Mouse (Mus musculus): ENCODE data around the gene Spock1. TPM values are rescaled to one million over a fixed set of nuclear protein-coding genes. Genes with fewer than 3 reads are reported as not detected.

The Spock1 gene
- polyA plus RNA-seq, 1 experiment from 2014 or later, result 0.93 TPM

- Histone ChIP-seq H3K4me1 (peaks cover 12% of the 10 kb centered on the region), H3K27me3 (ENCODE audit: low read depth, poor library complexity, severe bottlenecking) (peaks cover 52% of the 10 kb centered on the region), H3K27ac (peak overlapping the region; percentile 50; the same call in 1 of the 2 replicates), H3K4me3 (peak overlapping the region; percentile 53), H3K9me3 (replicated peaks) (no peaks in the 10 kb centered on the region), H3K36me3 (no peaks in the 10 kb centered on the region)
- no peak for DNase-seq (ENCODE audit: low spot score)
- WGBS, result 4% methylated on average over 60 of the region's 60 CpGs
Observed at GRCm38 (mm10) chr13:57907428-57908265, 485 bp downstream of the Spock1 start.

GRCm38 (mm10) chr13:57894597-57894996, 13.5 kb downstream of the Spock1 start:
- H3K4me3 ChIP-seq, result no peak overlapping the region; the same call in 1 of the 2 replicates
- peaks cover 5% of the 10 kb centered on the region; the same call in 1 of the 2 replicates for H3K27me3 ChIP-seq (ENCODE audit: low read depth, poor library complexity, severe bottlenecking)
- 21% methylated on average over 8 of the region's 8 CpGs for WGBS
- H3K27ac ChIP-seq, result peak overlapping the region; percentile 75
- DNase-seq (ENCODE audit: low spot score), result peak; percentile 72
- no peaks in the 10 kb centered on the region for H3K36me3 ChIP-seq
- no peaks in the 10 kb centered on the region for H3K9me3 ChIP-seq (replicated peaks)
- peaks cover 28% of the 10 kb centered on the region for H3K4me1 ChIP-seq

- H3K4me1 ChIP-seq, result peaks cover 29% of the 10 kb centered on the region
- H3K36me3 ChIP-seq, result no peaks in the 10 kb centered on the region
- no peak for DNase-seq (ENCODE audit: low spot score)
- 77% methylated on average over 9 of the region's 9 CpGs for WGBS
- H3K4me3 ChIP-seq, result no peak overlapping the region
- H3K27me3 ChIP-seq (ENCODE audit: low read depth, poor library complexity, severe bottlenecking), result peaks cover 5% of the 10 kb centered on the region; the same call in 1 of the 2 replicates
- no peak overlapping the region for H3K27ac ChIP-seq
- no peaks in the 10 kb centered on the region for H3K9me3 ChIP-seq (replicated peaks)
Observed at GRCm38 (mm10) chr13:57889708-57890107, 18.4 kb downstream of the Spock1 start.

GRCm38 (mm10) chr13:57889050-57889449, 19.1 kb downstream of the Spock1 start:
- no peak for DNase-seq (ENCODE audit: low spot score)
- WGBS, result 4% methylated on average over 5 of the region's 6 CpGs
- Histone ChIP-seq H3K27ac (no peak overlapping the region), H3K9me3 (replicated peaks) (no peaks in the 10 kb centered on the region), H3K36me3 (no peaks in the 10 kb centered on the region), H3K27me3 (ENCODE audit: low read depth, poor library complexity, severe bottlenecking) (peaks cover 5% of the 10 kb centered on the region; the same call in 1 of the 2 replicates), H3K4me1 (peaks cover 22% of the 10 kb centered on the region), H3K4me3 (no peak overlapping the region)

GRCm38 (mm10) chr13:57879817-57880216, 28.3 kb downstream of the Spock1 start:
- Histone ChIP-seq H3K36me3 (no peaks in the 10 kb centered on the region), H3K27ac (no peak overlapping the region), H3K27me3 (ENCODE audit: low read depth, poor library complexity, severe bottlenecking) (no peaks in the 10 kb centered on the region; the same call in 1 of the 2 replicates), H3K9me3 (replicated peaks) (no peaks in the 10 kb centered on the region), H3K4me1 (peaks cover 11% of the 10 kb centered on the region), H3K4me3 (no peak overlapping the region)
- DNase-seq (ENCODE audit: low spot score), result no peak
- WGBS, result 61% methylated on average over 4 of the region's 4 CpGs

GRCm38 (mm10) chr13:57878797-57879196, 29.3 kb downstream of the Spock1 start:
- Histone ChIP-seq H3K9me3 (replicated peaks) (no peaks in the 10 kb centered on the region), H3K4me1 (peaks cover 11% of the 10 kb centered on the region), H3K27ac (no peak overlapping the region), H3K4me3 (no peak overlapping the region), H3K27me3 (ENCODE audit: low read depth, poor library complexity, severe bottlenecking) (no peaks in the 10 kb centered on the region; the same call in 1 of the 2 replicates), H3K36me3 (no peaks in the 10 kb centered on the region)
- WGBS, result 91% methylated on average over 11 of the region's 11 CpGs
- DNase-seq (ENCODE audit: low spot score), result no peak

- Histone ChIP-seq H3K9me3 (replicated peaks) (no peaks in the 10 kb centered on the region), H3K4me3 (no peak overlapping the region), H3K27me3 (ENCODE audit: low read depth, poor library complexity, severe bottlenecking) (no peaks in the 10 kb centered on the region; the same call in 1 of the 2 replicates), H3K4me1 (peaks cover 11% of the 10 kb centered on the region), H3K27ac (no peak overlapping the region), H3K36me3 (no peaks in the 10 kb centered on the region)
- 67% methylated on average over 10 of the region's 10 CpGs for WGBS
- DNase-seq (ENCODE audit: low spot score), result no peak
Observed at GRCm38 (mm10) chr13:57877782-57878181, 30.4 kb downstream of the Spock1 start.

GRCm38 (mm10) chr13:57876966-57877365, 31.2 kb downstream of the Spock1 start:
- Histone ChIP-seq H3K4me1 (peaks cover 5% of the 10 kb centered on the region), H3K36me3 (no peaks in the 10 kb centered on the region), H3K4me3 (no peak overlapping the region), H3K27me3 (ENCODE audit: low read depth, poor library complexity, severe bottlenecking) (no peaks in the 10 kb centered on the region), H3K27ac (no peak overlapping the region), H3K9me3 (replicated peaks) (no peaks in the 10 kb centered on the region)
- DNase-seq (ENCODE audit: low spot score), result no peak
- WGBS, result 92% methylated on average over 5 of the region's 5 CpGs

- Histone ChIP-seq H3K4me3 (no peak overlapping the region), H3K9me3 (replicated peaks) (no peaks in the 10 kb centered on the region), H3K4me1 (no peaks in the 10 kb centered on the region), H3K27ac (no peak overlapping the region), H3K36me3 (no peaks in the 10 kb centered on the region), H3K27me3 (ENCODE audit: low read depth, poor library complexity, severe bottlenecking) (no peaks in the 10 kb centered on the region)
- DNase-seq (ENCODE audit: low spot score), result no peak
- WGBS, result 91% methylated on average over 4 of the region's 4 CpGs
Observed at GRCm38 (mm10) chr13:57870058-57870457, 38.1 kb downstream of the Spock1 start.

- WGBS, result 57% methylated on average over 7 of the region's 7 CpGs
- Histone ChIP-seq H3K27ac (no peak overlapping the region), H3K4me3 (no peak overlapping the region), H3K36me3 (no peaks in the 10 kb centered on the region), H3K4me1 (peaks cover 5% of the 10 kb centered on the region; the same call in 1 of the 2 replicates), H3K27me3 (ENCODE audit: low read depth, poor library complexity, severe bottlenecking) (no peaks in the 10 kb centered on the region), H3K9me3 (replicated peaks) (no peaks in the 10 kb centered on the region)
- peak; percentile 76 for DNase-seq (ENCODE audit: low spot score)
Observed at GRCm38 (mm10) chr13:57867586-57867985, 40.5 kb downstream of the Spock1 start.

GRCm38 (mm10) chr13:57865029-57865428, 43.1 kb downstream of the Spock1 start:
- 87% methylated on average over 4 of the region's 4 CpGs for WGBS

GRCm38 (mm10) chr13:57858491-57858890, 49.6 kb downstream of the Spock1 start:
- Histone ChIP-seq H3K9me3 (replicated peaks) (no peaks in the 10 kb centered on the region), H3K4me1 (peaks cover 7% of the 10 kb centered on the region), H3K36me3 (no peaks in the 10 kb centered on the region), H3K27ac (no peak overlapping the region), H3K27me3 (ENCODE audit: low read depth, poor library complexity, severe bottlenecking) (no peaks in the 10 kb centered on the region), H3K4me3 (no peak overlapping the region)
- no peak for DNase-seq (ENCODE audit: low spot score)
- WGBS, result 70% methylated on average over 9 of the region's 9 CpGs

More at GRCm38 (mm10) chr13:57865029-57865428, 43.1 kb downstream of the Spock1 start:
- no peak overlapping the region for H3K4me3 ChIP-seq
- H3K27me3 ChIP-seq (ENCODE audit: low read depth, poor library complexity, severe bottlenecking), result no peaks in the 10 kb centered on the region
- peaks cover 5% of the 10 kb centered on the region; the same call in 1 of the 2 replicates for H3K4me1 ChIP-seq
- no peaks in the 10 kb centered on the region for H3K36me3 ChIP-seq
- no peak for DNase-seq (ENCODE audit: low spot score)
- no peak overlapping the region for H3K27ac ChIP-seq
- H3K9me3 ChIP-seq (replicated peaks), result no peaks in the 10 kb centered on the region

- Histone ChIP-seq H3K4me1 (peaks cover 14% of the 10 kb centered on the region), H3K4me3 (no peak overlapping the region), H3K36me3 (no peaks in the 10 kb centered on the region), H3K27me3 (ENCODE audit: low read depth, poor library complexity, severe bottlenecking) (no peaks in the 10 kb centered on the region), H3K27ac (no peak overlapping the region), H3K9me3 (replicated peaks) (no peaks in the 10 kb centered on the region)
- 95% methylated on average over 3 of the region's 3 CpGs for WGBS
- no peak for DNase-seq (ENCODE audit: low spot score)
Observed at GRCm38 (mm10) chr13:57857016-57857415, 51.1 kb downstream of the Spock1 start.
